ENCODE assay signal across 12 mouse cellular contexts in genomic region chr7:4122076-4122768, GRCm38 (mm10). TPM values are rescaled to one million over a fixed set of nuclear protein-coding genes. Genes with fewer than 3 reads are reported as not detected.
DNase-seq lines count a peak whose midpoint lies in the region; ATAC-seq and TF ChIP-seq lines count a peak whose summit lies in the region.
"Had no signal": no experiment of that assay in that cellular context is flagged by ENCODE, and none has a peak within 500 bp of the region (broad histone marks: within the 10 kb centered on the region; RNA-seq: fewer than 3 reads in every experiment).

No protein-coding gene starts in this region.

- H3K4me3 ChIP-seq in left cerebral cortex, adult 2 months: peak overlapping the region; percentile 97
- H3K4me3 ChIP-seq in embryonic facial prominence, embryonic 10.5 days: no peak overlapping the region
- peak overlapping the region; percentile 0; the same call in 1 of the 2 replicates for H3K4me3 ChIP-seq in hindbrain, embryonic 15.5 days
- H3K4me3 ChIP-seq in neural tube, embryonic 14.5 days (ENCODE audit: low read depth, low read length): peak overlapping the region; percentile 12; the same call in 1 of the 2 replicates
- H3K4me3 ChIP-seq in kidney, embryonic 15.5 days (replicated peaks): no peak overlapping the region
- H3K4me3 ChIP-seq: intestine, embryonic 15.5 days had no signal

- H3K9ac ChIP-seq in hindbrain, embryonic 15.5 days: 0 out of 2 replicates have a peak overlapping the region, but pooled peaks have one; percentile 5
- peak overlapping the region; percentile 1; the same call in 1 of the 2 replicates for H3K9ac ChIP-seq in neural tube, embryonic 14.5 days (replicated peaks; ENCODE audit: low read depth, low read length)
- H3K9ac ChIP-seq in kidney, embryonic 15.5 days: no peak overlapping the region
- H3K9ac ChIP-seq: intestine, embryonic 15.5 days had no signal

- peak in 1 of 2 experiments; percentile 30 for DNase-seq in left cerebral cortex, adult 2 months (ENCODE audit: extremely low spot score in 1 of 2, low spot score in 2 of 2)
- no peak for DNase-seq in left cerebral cortex, postnatal 14 days (ENCODE audit: low spot score in 2 of 2)
- no peak for DNase-seq in embryonic facial prominence, embryonic 10.5 days (ENCODE audit: low spot score)
- DNase-seq: liver; lung, postnatal 10 days had no signal

- peak overlapping the region; percentile 61 for H3K4me2 ChIP-seq in hindbrain, embryonic 15.5 days
- peak overlapping the region; percentile 63 for H3K4me2 ChIP-seq in neural tube, embryonic 14.5 days (ENCODE audit: low read depth, low read length)
- H3K4me2 ChIP-seq in kidney, embryonic 15.5 days: no peak overlapping the region
- H3K4me2 ChIP-seq: heart, embryonic 11.5 days; intestine, embryonic 15.5 days had no signal

- peaks cover 51% of the 10 kb centered on the region for H3K4me1 ChIP-seq in embryonic facial prominence, embryonic 10.5 days
- H3K4me1 ChIP-seq in hindbrain, embryonic 15.5 days (replicated peaks): peaks cover 59% of the 10 kb centered on the region
- H3K4me1 ChIP-seq in neural tube, embryonic 14.5 days (ENCODE audit: control insufficient read depth, insufficient read depth, low read length): peaks cover 7% of the 10 kb centered on the region; the same call in 1 of the 2 replicates
- H3K4me1 ChIP-seq in kidney, embryonic 15.5 days: peaks cover 23% of the 10 kb centered on the region

- no peak for TF ChIP-seq CTCF in left cerebral cortex, adult 2 months (IDR thresholded peaks at IDR 0.05)

- peak overlapping the region; percentile 100 for H3K27ac ChIP-seq in left cerebral cortex, adult 2 months
- H3K27ac ChIP-seq in embryonic facial prominence, embryonic 10.5 days (replicated peaks): peak overlapping the region; percentile 21
- H3K27ac ChIP-seq in hindbrain, embryonic 15.5 days (replicated peaks): peak overlapping the region; percentile 82
- peak overlapping the region; percentile 79 for H3K27ac ChIP-seq in neural tube, embryonic 14.5 days (ENCODE audit: low read depth, low read length)
- H3K27ac ChIP-seq in kidney, embryonic 15.5 days: no peak overlapping the region
- H3K27ac ChIP-seq: intestine, embryonic 15.5 days had no signal

- WGBS in embryonic facial prominence, embryonic 10.5 days: 46% methylated on average over 11 of the region's 11 CpGs
- 25% methylated on average over 11 of the region's 11 CpGs for WGBS in hindbrain, embryonic 15.5 days
- 36% methylated on average over 11 of the region's 11 CpGs for WGBS in neural tube, embryonic 14.5 days
- WGBS in kidney, embryonic 15.5 days: 51% methylated on average over 11 of the region's 11 CpGs

- H3K27me3 ChIP-seq in embryonic facial prominence, embryonic 10.5 days (replicated peaks; ENCODE audit: low read depth, poor library complexity, severe bottlenecking): peaks cover 42% of the 10 kb centered on the region
- no peaks in the 10 kb centered on the region for H3K27me3 ChIP-seq in hindbrain, embryonic 15.5 days
- no peaks in the 10 kb centered on the region for H3K27me3 ChIP-seq in neural tube, embryonic 14.5 days (ENCODE audit: control insufficient read depth, insufficient read depth, low read length)
- peaks cover 40% of the 10 kb centered on the region for H3K27me3 ChIP-seq in kidney, embryonic 15.5 days

- no peaks in the 10 kb centered on the region for H3K9me3 ChIP-seq in embryonic facial prominence, embryonic 10.5 days
- H3K9me3 ChIP-seq in hindbrain, embryonic 15.5 days: no peaks in the 10 kb centered on the region
- no peaks in the 10 kb centered on the region for H3K9me3 ChIP-seq in neural tube, embryonic 14.5 days (ENCODE audit: control insufficient read depth, low read length)
- H3K9me3 ChIP-seq in kidney, embryonic 15.5 days (replicated peaks): no peaks in the 10 kb centered on the region
- H3K9me3 ChIP-seq: intestine, embryonic 15.5 days had no signal

- ATAC-seq in hindbrain, embryonic 15.5 days (ENCODE audit: low FRiP score, low read depth): no peak
- ATAC-seq in neural tube, embryonic 14.5 days (ENCODE audit: low read depth): no peak
- no peak for ATAC-seq in kidney, embryonic 15.5 days (replicated peaks; ENCODE audit: low FRiP score)
- ATAC-seq in activated CD4-positive, CD25-positive, alpha-beta regulatory T cell, adult 4 months: no peak
- ATAC-seq: CD4-positive, CD25-positive, alpha-beta regulatory T cell, adult 4 months; intestine, embryonic 15.5 days had no signal

- H3K36me3 ChIP-seq in embryonic facial prominence, embryonic 10.5 days (replicated peaks): no peaks in the 10 kb centered on the region
- H3K36me3 ChIP-seq in hindbrain, embryonic 15.5 days: peaks cover 3% of the 10 kb centered on the region; the same call in 1 of the 2 replicates
- no peaks in the 10 kb centered on the region for H3K36me3 ChIP-seq in neural tube, embryonic 14.5 days (ENCODE audit: control insufficient read depth, insufficient read depth, low read length)
- no peaks in the 10 kb centered on the region for H3K36me3 ChIP-seq in kidney, embryonic 15.5 days
- H3K36me3 ChIP-seq: intestine, embryonic 15.5 days had no signal

- intact Hi-C loops in left cerebral cortex, adult 2 months (cut with DNase I): no loop called here
- intact Hi-C loops in left cerebral cortex, postnatal 14 days (cut with DNase I): no loop called here

RNA-seq across cellular contexts. Expression of gene Ttyh1, which starts 3.0 kb away (rescaled TPM):
- 100 to 1,000 TPM; 667 to 745 TPM for total RNA-seq in left cerebral cortex, adult 2 months (2021)
- 100 to 1,000 TPM; 837 to 867 TPM for total RNA-seq in left cerebral cortex, postnatal 14 days (2021)
- 10.5 and 10.9 TPM in 2 replicates for polyA plus RNA-seq in embryonic facial prominence, embryonic 10.5 days (2016; fragmentation: Nextera tagmentation; extraction: Ambion mirVana)
- polyA plus RNA-seq in hindbrain, embryonic 15.5 days (2015; fragmentation: Nextera tagmentation; extraction: Ambion mirVana): 158 and 181 TPM in 2 replicates
- 149 and 151 TPM in 2 replicates for polyA plus RNA-seq in neural tube, embryonic 14.5 days (2014; fragmentation: Nextera tagmentation; extraction: Ambion mirVana)
- 2.1 and 3.0 TPM in 2 replicates for polyA plus RNA-seq in kidney, embryonic 15.5 days (2015; fragmentation: Nextera tagmentation; extraction: Ambion mirVana)
- under 1 TPM; 0.45 to 0.53 TPM for polyA plus RNA-seq in activated CD4-positive, CD25-positive, alpha-beta regulatory T cell, adult 4 months (2017; shearing (Covaris generic))

RNA-seq across cellular contexts. Expression of gene Leng8, which starts 14.6 kb away (rescaled TPM):
- total RNA-seq in left cerebral cortex, adult 2 months (2021): 100 to 1,000 TPM; 178 to 184 TPM
- total RNA-seq in left cerebral cortex, postnatal 14 days (2021): 100 to 1,000 TPM; 152 TPM
- 68.1 and 68.2 TPM in 2 replicates for polyA plus RNA-seq in embryonic facial prominence, embryonic 10.5 days (2016; fragmentation: Nextera tagmentation; extraction: Ambion mirVana)
- polyA plus RNA-seq in hindbrain, embryonic 15.5 days (2015; fragmentation: Nextera tagmentation; extraction: Ambion mirVana): 83.6 and 97.5 TPM in 2 replicates
- polyA plus RNA-seq in neural tube, embryonic 14.5 days (2014; fragmentation: Nextera tagmentation; extraction: Ambion mirVana): 62.4 and 68.1 TPM in 2 replicates
- polyA plus RNA-seq in kidney, embryonic 15.5 days (2015; fragmentation: Nextera tagmentation; extraction: Ambion mirVana): 57.4 and 69.3 TPM in 2 replicates
- 10 to 100 TPM; 26.1 to 29.3 TPM for polyA plus RNA-seq in activated CD4-positive, CD25-positive, alpha-beta regulatory T cell, adult 4 months (2017; shearing (Covaris generic))

RNA-seq across cellular contexts. Expression of gene Leng9, which starts 28.0 kb away (rescaled TPM):
- 1 to 10 TPM; 6.2 to 6.9 TPM for total RNA-seq in left cerebral cortex, adult 2 months (2021)
- total RNA-seq in left cerebral cortex, postnatal 14 days (2021): 1 to 10 TPM; 6.1 to 6.7 TPM
- polyA plus RNA-seq in embryonic facial prominence, embryonic 10.5 days (2016; fragmentation: Nextera tagmentation; extraction: Ambion mirVana): 1.4 and 1.7 TPM in 2 replicates
- polyA plus RNA-seq in hindbrain, embryonic 15.5 days (2015; fragmentation: Nextera tagmentation; extraction: Ambion mirVana): 4.4 and 5.7 TPM in 2 replicates
- polyA plus RNA-seq in neural tube, embryonic 14.5 days (2014; fragmentation: Nextera tagmentation; extraction: Ambion mirVana): 4.1 and 4.6 TPM in 2 replicates
- polyA plus RNA-seq in kidney, embryonic 15.5 days (2015; fragmentation: Nextera tagmentation; extraction: Ambion mirVana): 2.8 and 3.5 TPM in 2 replicates
- polyA plus RNA-seq in activated CD4-positive, CD25-positive, alpha-beta regulatory T cell, adult 4 months (2017; shearing (Covaris generic)): 1 to 10 TPM; 5.5 to 6.1 TPM

RNA-seq across cellular contexts. Expression of gene Cdc42ep5, which starts 42.4 kb away (rescaled TPM):
- 1 to 10 TPM; 1.4 to 1.6 TPM for total RNA-seq in left cerebral cortex, adult 2 months (2021)
- 1 to 10 TPM; 2.4 to 3.2 TPM for total RNA-seq in left cerebral cortex, postnatal 14 days (2021)
- 32.7 and 34.9 TPM in 2 replicates for polyA plus RNA-seq in embryonic facial prominence, embryonic 10.5 days (2016; fragmentation: Nextera tagmentation; extraction: Ambion mirVana)
- 7.4 and 8.8 TPM in 2 replicates for polyA plus RNA-seq in hindbrain, embryonic 15.5 days (2015; fragmentation: Nextera tagmentation; extraction: Ambion mirVana)
- 3.0 and 9.8 TPM in 2 replicates for polyA plus RNA-seq in neural tube, embryonic 14.5 days (2014; fragmentation: Nextera tagmentation; extraction: Ambion mirVana)
- polyA plus RNA-seq in kidney, embryonic 15.5 days (2015; fragmentation: Nextera tagmentation; extraction: Ambion mirVana): 34.7 and 35.7 TPM in 2 replicates
- polyA plus RNA-seq in activated CD4-positive, CD25-positive, alpha-beta regulatory T cell, adult 4 months (2017; shearing (Covaris generic)): not detected
- polyA plus RNA-seq: CD4-positive, CD25-positive, alpha-beta regulatory T cell, adult 4 months had no signal

RNA-seq across cellular contexts. Expression of gene Lair1, which starts 59.2 kb away (rescaled TPM):
- total RNA-seq in left cerebral cortex, adult 2 months (2021): 1 to 10 TPM; 5.5 to 8.9 TPM
- total RNA-seq in left cerebral cortex, postnatal 14 days (2021): 1 to 10 TPM; 6.5 to 6.7 TPM
- 0.13 and 0.22 TPM in 2 replicates for polyA plus RNA-seq in embryonic facial prominence, embryonic 10.5 days (2016; fragmentation: Nextera tagmentation; extraction: Ambion mirVana)
- polyA plus RNA-seq in hindbrain, embryonic 15.5 days (2015; fragmentation: Nextera tagmentation; extraction: Ambion mirVana): 3.0 and 3.3 TPM in 2 replicates
- polyA plus RNA-seq in neural tube, embryonic 14.5 days (2014; fragmentation: Nextera tagmentation; extraction: Ambion mirVana): 2.6 and 3.2 TPM in 2 replicates
- polyA plus RNA-seq in kidney, embryonic 15.5 days (2015; fragmentation: Nextera tagmentation; extraction: Ambion mirVana): 0.70 and 1.1 TPM in 2 replicates
- polyA plus RNA-seq in activated CD4-positive, CD25-positive, alpha-beta regulatory T cell, adult 4 months (2017; shearing (Covaris generic)): 1 to 10 TPM; 5.3 to 6.9 TPM

Comparison
In these comparisons a context has a peak if more than half of its experiments do, and no peak if none do; other contexts are left out.
1. H3K4me3 ChIP-seq: peak in left cerebral cortex, adult 2 months (single experiment), hindbrain, embryonic 15.5 days (single experiment) and neural tube, embryonic 14.5 days (single experiment); none in embryonic facial prominence, embryonic 10.5 days (single experiment) and kidney, embryonic 15.5 days (single experiment).
2. RNA of gene Ttyh1, which starts 3.0 kb away (polyA plus RNA-seq): 158 to 181 TPM in hindbrain, embryonic 15.5 days and 149 to 151 TPM in neural tube, embryonic 14.5 days; 10.5 to 10.9 TPM in embryonic facial prominence, embryonic 10.5 days, 2.1 to 3.0 TPM in kidney, embryonic 15.5 days and 0.45 to 0.53 TPM in activated CD4-positive, CD25-positive, alpha-beta regulatory T cell, adult 4 months; every median in the first group is over 10 times any median in the second.